Mouse (Mus musculus) adrenal gland (tissue): ENCODE data around the gene Myof.

ENCODE experiments used
- intact Hi-C: fragments of 180-260 bp; cut with DNase I; formaldehyde crosslinking; loops from one replicate; pipeline ENCODE4 v1.15.1; 2025

Gene Myof

GRCm38 (mm10) chr19:37955425-37956001 lies 87.9 kb downstream of the Myof start:
- intact Hi-C loops: loop anchor here (2.0 to 10.0 kb wide), 2 partner anchors 87 to 399 kb away; partner anchors contain the start of gene Myof

GRCm38 (mm10) chr19:37954772-37955171 lies 88.6 kb downstream of the Myof start:
- intact Hi-C loops: loop anchor here (2.0 to 10.0 kb wide), 2 partner anchors 88 to 400 kb away; partner anchors contain the start of gene Myof

- intact Hi-C loops: loop anchor here (2.0 to 10.0 kb wide), 2 partner anchors 89 to 401 kb away; partner anchors contain the start of gene Myof
Measured at GRCm38 (mm10) chr19:37954236-37954635, 89.1 kb downstream of the Myof start.

GRCm38 (mm10) chr19:37946696-37947095 lies 96.7 kb downstream of the Myof start:
- intact Hi-C loops: loop anchor here (10.0 kb wide), 1 partner anchor 248 kb away; no protein-coding TSS in a partner anchor

GRCm38 (mm10) chr19:37946053-37946452 lies 97.3 kb downstream of the Myof start:
- intact Hi-C loops: loop anchor here (10.0 kb wide), 1 partner anchor 249 kb away; no protein-coding TSS in a partner anchor

- intact Hi-C loops: loop anchor here (5.0 kb wide), 1 partner anchor 237 kb away; no protein-coding TSS in a partner anchor
Measured at GRCm38 (mm10) chr19:37939203-37939602, 104.2 kb downstream of the Myof start.

GRCm38 (mm10) chr19:37937092-37937491 lies 106.3 kb downstream of the Myof start:
- intact Hi-C loops: loop anchor here (5.0 kb wide), 1 partner anchor 235 kb away; no protein-coding TSS in a partner anchor

- intact Hi-C loops: loop anchor here (5.0 kb wide), 1 partner anchor 232 kb away; no protein-coding TSS in a partner anchor
Measured at GRCm38 (mm10) chr19:37934640-37935039, 108.7 kb downstream of the Myof start.

GRCm38 (mm10) chr19:37932198-37932597 lies 111.2 kb downstream of the Myof start:
- intact Hi-C loops: no loop called here

GRCm38 (mm10) chr19:37927911-37928310 lies 115.5 kb downstream of the Myof start:
- intact Hi-C loops: no loop called here

- intact Hi-C loops: no loop called here
Measured at GRCm38 (mm10) chr19:37925323-37925722, 118.1 kb downstream of the Myof start.

GRCm38 (mm10) chr19:37924266-37924665 lies 119.1 kb downstream of the Myof start:
- intact Hi-C loops: no loop called here

- intact Hi-C loops: no loop called here
Measured at GRCm38 (mm10) chr19:37921098-37921497, 122.3 kb downstream of the Myof start.

- intact Hi-C loops: no loop called here
Measured at GRCm38 (mm10) chr19:37918515-37918932, 124.9 kb downstream of the Myof start.

GRCm38 (mm10) chr19:37914261-37914660 lies 129.1 kb downstream of the Myof start:
- intact Hi-C loops: no loop called here

GRCm38 (mm10) chr19:37912501-37912900 lies 130.9 kb downstream of the Myof start:
- intact Hi-C loops: no loop called here

GRCm38 (mm10) chr19:37909830-37910261 lies 133.5 kb downstream of the Myof start:
- intact Hi-C loops: no loop called here

- intact Hi-C loops: no loop called here
Measured at GRCm38 (mm10) chr19:37907451-37908320, 135.7 kb downstream of the Myof start.

- intact Hi-C loops: no loop called here
Measured at GRCm38 (mm10) chr19:37906916-37907315, 136.5 kb downstream of the Myof start.

GRCm38 (mm10) chr19:37896081-37896480 lies 147.3 kb downstream of the Myof start:
- intact Hi-C loops: no loop called here

GRCm38 (mm10) chr19:37891006-37891405 lies 152.4 kb downstream of the Myof start:
- intact Hi-C loops: no loop called here
